Mouse (Mus musculus) liver, adult 2 months (tissue): ENCODE measurements at regions not wholly inside any gene's neighbourhood (a gene's known extent, or its start where the extent isn't known, plus 50 kb on each side); places are given as distances from the start of the nearest gene placed in this dataset.

Experiments used
- CTCF ChIP-seq: fragments of 200-500 bp; IDR thresholded peaks from 2 replicates; pipeline ENCODE4 v1.5.1; 2011; ENCODE audit warnings: low read depth, low read length, control low read depth
- POLR2A ChIP-seq: fragments of 200-500 bp; IDR thresholded peaks from 2 replicates; pipeline ENCODE4 v1.6.1; 2011; ENCODE audit warnings: low read length, control low read depth; ENCODE audit not compliant: insufficient read depth; ENCODE audit errors: extremely low read depth

GRCm38 (mm10) chr4:142589084-142589741, 350.0 kb upstream of the Kazn start:
- TF ChIP-seq CTCF (no peak), POLR2A (no peak)
